Mouse (Mus musculus) cerebellum, adult 11-12 months (tissue): ENCODE measurements at regions not wholly inside any gene's neighbourhood (a gene's known extent, or its start where the extent isn't known, plus 50 kb on each side); places are given as distances from the start of the nearest gene placed in this dataset.
"Not testable (repeated sequence)": the region's sequence is repeated elsewhere in the genome, so short reads cannot be mapped to it uniquely, and the experiment has no call there.

Source experiments
- DNase-seq: peaks from one replicate; pipeline ENCODE4 v3.0.0; 2022

- no peak for DNase-seq
Measured at GRCm38 (mm10) chr13:39566491-39566890, 605.8 kb upstream of the Slc35b3 start.

- no peak for DNase-seq
Measured at GRCm38 (mm10) chr13:39537724-39538440, 577.2 kb upstream of the Slc35b3 start.

GRCm38 (mm10) chr13:39526469-39526868 lies 565.8 kb upstream of the Slc35b3 start:
- no peak for DNase-seq

GRCm38 (mm10) chr13:39523856-39524301 lies 563.2 kb upstream of the Slc35b3 start:
- DNase-seq: no peak

GRCm38 (mm10) chr13:39523246-39523850 lies 562.7 kb upstream of the Slc35b3 start:
- no peak for DNase-seq

- no peak for DNase-seq
Measured at GRCm38 (mm10) chr13:39520846-39521245, 560.2 kb upstream of the Slc35b3 start.

- DNase-seq: no peak
Measured at GRCm38 (mm10) chr13:39516106-39516505, 555.4 kb upstream of the Slc35b3 start.

- DNase-seq: no peak
Measured at GRCm38 (mm10) chr13:39489806-39490205, 529.1 kb upstream of the Slc35b3 start.

GRCm38 (mm10) chr13:39472621-39473020 lies 511.9 kb upstream of the Slc35b3 start:
- no peak for DNase-seq

GRCm38 (mm10) chr13:39441799-39442198 lies 481.1 kb upstream of the Slc35b3 start:
- DNase-seq: no peak

- DNase-seq: peak; percentile 36
Measured at GRCm38 (mm10) chr13:39440907-39441306, 480.2 kb upstream of the Slc35b3 start.

- DNase-seq: no peak
Measured at GRCm38 (mm10) chr13:39440336-39440735, 479.7 kb upstream of the Slc35b3 start.

- no peak for DNase-seq
Measured at GRCm38 (mm10) chr13:39427996-39428395, 467.3 kb upstream of the Slc35b3 start.

- DNase-seq: no peak
Measured at GRCm38 (mm10) chr13:39425944-39426343, 465.3 kb upstream of the Slc35b3 start.

- DNase-seq: no peak
Measured at GRCm38 (mm10) chr13:39418127-39418526, 457.5 kb upstream of the Slc35b3 start.

GRCm38 (mm10) chr13:39411471-39412251 lies 451.0 kb upstream of the Slc35b3 start:
- DNase-seq: no peak

GRCm38 (mm10) chr13:39392589-39392988 lies 431.9 kb upstream of the Slc35b3 start:
- DNase-seq: no peak

- not testable (repeated sequence) for DNase-seq
Measured at GRCm38 (mm10) chr13:39392151-39392550, 431.5 kb upstream of the Slc35b3 start.

GRCm38 (mm10) chr13:39376677-39377076 lies 416.0 kb upstream of the Slc35b3 start:
- no peak for DNase-seq

- no peak for DNase-seq
Measured at GRCm38 (mm10) chr13:39376269-39376668, 415.6 kb upstream of the Slc35b3 start.

- no peak for DNase-seq
Measured at GRCm38 (mm10) chr13:39372565-39372964, 411.9 kb upstream of the Slc35b3 start.

- no peak for DNase-seq
Measured at GRCm38 (mm10) chr13:39363637-39364036, 403.0 kb upstream of the Slc35b3 start.

- DNase-seq: no peak
Measured at GRCm38 (mm10) chr13:39362536-39362935, 401.9 kb upstream of the Slc35b3 start.

- DNase-seq: peak; percentile 41
Measured at GRCm38 (mm10) chr13:39351606-39352005, 390.9 kb upstream of the Slc35b3 start.
